ENCODE assay signal across 22 mouse cellular contexts in the genomic region with DNA sequence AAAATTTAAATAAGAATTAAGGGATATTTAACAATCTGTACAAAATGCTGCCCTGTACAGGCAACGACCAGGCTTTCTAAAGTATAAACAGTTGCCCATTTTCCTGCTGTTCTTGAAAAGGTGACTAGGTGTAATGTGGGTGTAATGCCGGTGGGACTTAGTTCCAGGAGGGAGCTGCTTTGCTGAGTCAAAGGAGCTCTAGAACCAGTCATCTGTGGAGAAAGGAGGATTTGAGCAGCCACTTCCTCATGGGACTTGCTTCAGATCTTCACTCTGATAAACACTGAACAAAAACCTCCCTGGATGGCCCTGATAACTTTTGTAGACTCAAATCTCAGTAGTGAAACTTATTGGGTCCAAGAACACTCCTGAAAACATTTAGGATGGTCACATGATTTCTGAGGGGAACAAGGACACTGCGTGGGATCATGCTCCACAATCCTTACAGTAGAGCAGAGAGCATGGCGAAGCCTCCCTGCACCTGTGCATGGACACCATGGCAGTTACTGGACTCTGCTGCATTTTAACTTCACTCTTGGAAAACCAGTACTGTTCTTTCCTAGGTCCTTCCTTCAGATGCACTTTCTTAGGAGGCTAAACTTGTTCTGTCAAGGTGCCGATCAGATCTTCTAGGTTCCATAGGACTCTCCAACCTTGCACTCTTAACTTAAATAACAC. TPM values are rescaled to one million over a fixed set of nuclear protein-coding genes. Genes with fewer than 3 reads are reported as not detected.
DNase-seq lines count a peak whose midpoint lies in the region; TF ChIP-seq lines count a peak whose summit lies in the region.
"Had no signal": no experiment of that assay in that cellular context is flagged by ENCODE, and none has a peak within 500 bp of the region (broad histone marks: within the 10 kb centered on the region; RNA-seq: fewer than 3 reads in every experiment).

No protein-coding gene starts in this region.

- TF ChIP-seq POLR2A in CH12.LX (IDR thresholded peaks at IDR 0.05; ENCODE audit: low read depth, low read length) (peak; percentile 35; the same call in 1 of the 2 replicates), MEL (IDR thresholded peaks at IDR 0.05; ENCODE audit: control insufficient read depth in 1 of 2, insufficient read depth in 1 of 2, low read depth in 1 of 2, low read length in 2 of 2, poor library complexity in 1 of 2) (peak in 1 of 2 experiments; percentile 32; a peak in 1 of 4 replicates)

- in situ Hi-C loops in CH12.LX (cut with MboI; ENCODE audit: low pct_ligation_motif_present, low pct_unique_long_range_greater_than_20kb, low sequenced_read_pairs), result no loop called here

- peaks cover 67 to 93% of the 10 kb centered on the region in 2 experiments for H3K36me3 ChIP-seq in CH12.LX (replicated peaks in 1 of 2; ENCODE audit: control insufficient read depth in 1 of 2, insufficient read depth in 1 of 2, low read length in 1 of 2)
- H3K36me3 ChIP-seq in MEL (ENCODE audit: control insufficient read depth in 1 of 2, insufficient read depth in 2 of 2, low read length in 2 of 2), result peaks cover 10 to 41% of the 10 kb centered on the region in 2 experiments

- TF ChIP-seq EP300 in CH12.LX (IDR thresholded peaks at IDR 0.05; ENCODE audit: low read length), result peak; percentile 43; the same call in 1 of the 2 replicates
- no peak for TF ChIP-seq EP300 in MEL (IDR thresholded peaks at IDR 0.05; ENCODE audit: low read depth in 1 of 2, low read length in 2 of 2)

- H3K9ac ChIP-seq in CH12.LX (ENCODE audit: insufficient read depth, low read depth) (no peak overlapping the region), MEL (ENCODE audit: control insufficient read depth, low read depth, low read length, poor library complexity, severe bottlenecking) (no peak overlapping the region)
- H3K9ac ChIP-seq: embryonic facial prominence, embryonic 12.5 days; embryonic facial prominence, embryonic 15.5 days; forebrain, postnatal 0 days; hindbrain, embryonic 13.5 days had no signal

- TF ChIP-seq RAD21 in CH12.LX (IDR thresholded peaks at IDR 0.05; ENCODE audit: low read depth, low read length) (no peak), MEL (IDR thresholded peaks at IDR 0.05; ENCODE audit: low read depth, low read length) (no peak)

- H3K4me2 ChIP-seq in CH12.LX (ENCODE audit: insufficient read depth, low read depth, poor library complexity, severe bottlenecking), result no peak overlapping the region
- H3K4me2 ChIP-seq: embryonic facial prominence, embryonic 12.5 days; embryonic facial prominence, embryonic 15.5 days; heart, embryonic 11.5 days; hindbrain, embryonic 13.5 days had no signal

- H3K4me1 ChIP-seq in CH12.LX (ENCODE audit: control insufficient read depth in 1 of 2, insufficient read depth in 2 of 2) (peaks cover 6 to 61% of the 10 kb centered on the region in 2 experiments), MEL (ENCODE audit: control insufficient read depth in 1 of 2, insufficient read depth in 2 of 2, low read length in 2 of 2) (peaks cover 0 to 5% of the 10 kb centered on the region in 2 experiments; a peak in 2 of 4 replicates)
- H3K4me1 ChIP-seq: embryonic facial prominence, embryonic 12.5 days; embryonic facial prominence, embryonic 15.5 days had no signal

- DNase-seq in 416B (ENCODE audit: low read depth), result peak; percentile 28
- DNase-seq in CH12.LX (ENCODE audit: extremely low read depth), result peak; percentile 52
- no peak for DNase-seq in MEL (ENCODE audit: low read depth, low spot score)
- no peak for DNase-seq in testis, postnatal 10 days (ENCODE audit: low spot score)
- DNase-seq in heart, postnatal 14 days, result no peak
- DNase-seq in ovary, postnatal 10 days (ENCODE audit: low spot score), result no peak
- DNase-seq: adrenal gland, adult 2 months; adrenal gland, postnatal 14 days; cerebellum, adult 18-20 months; cerebellum, adult 9-10 months; cerebellum, postnatal 14 days; forebrain, postnatal 0 days; gastrocnemius, adult 2 months; gastrocnemius, postnatal 14 days; heart, adult 11 months; heart, postnatal 36 days had no signal

- dilution Hi-C loops in CH12.LX (cut with MboI; ENCODE audit: extremely low pct_ligation_motif_present, extremely low pct_unique_long_range_greater_than_20kb, low sequenced_read_pairs), result no loop called here

- H3K4me3 ChIP-seq in CH12.LX (replicated peaks in 1 of 3; ENCODE audit: low read depth in 2 of 3, low read length in 2 of 3, poor library complexity in 1 of 3) (no peak overlapping the region), MEL (ENCODE audit: control insufficient read depth in 1 of 2, insufficient read depth in 1 of 2, low read depth in 2 of 2, low read length in 2 of 2) (no peak overlapping the region)
- H3K4me3 ChIP-seq: embryonic facial prominence, embryonic 12.5 days; embryonic facial prominence, embryonic 15.5 days; gastrocnemius, adult 2 months; hindbrain, embryonic 10.5 days; hindbrain, embryonic 13.5 days had no signal

- H3K79me2 ChIP-seq in CH12.LX (replicated peaks; ENCODE audit: control insufficient read depth, extremely low read depth, insufficient read depth, poor library complexity, severe bottlenecking), result no peaks in the 10 kb centered on the region
- H3K79me2 ChIP-seq in MEL (ENCODE audit: control insufficient read depth, insufficient read depth, low read length, poor library complexity), result no peaks in the 10 kb centered on the region

- intact Hi-C loops in heart, postnatal 14 days (cut with DNase I), result no loop called here

- H3K27me3 ChIP-seq in CH12.LX (replicated peaks), result no peaks in the 10 kb centered on the region
- H3K27me3 ChIP-seq in MEL (ENCODE audit: control insufficient read depth in 1 of 2, insufficient read depth in 2 of 2, low read length in 2 of 2), result no peaks in the 10 kb centered on the region
- H3K27me3 ChIP-seq: embryonic facial prominence, embryonic 12.5 days; embryonic facial prominence, embryonic 15.5 days; hindbrain, embryonic 13.5 days had no signal

- H3K9me3 ChIP-seq in CH12.LX (replicated peaks; ENCODE audit: low read length) (no peaks in the 10 kb centered on the region), MEL (replicated peaks; ENCODE audit: insufficient read depth, low read length) (no peaks in the 10 kb centered on the region)
- H3K9me3 ChIP-seq: embryonic facial prominence, embryonic 12.5 days; embryonic facial prominence, embryonic 15.5 days; hindbrain, embryonic 10.5 days; hindbrain, embryonic 13.5 days had no signal

- H3K27ac ChIP-seq in CH12.LX (ENCODE audit: insufficient read depth, low read depth) (no peak overlapping the region), MEL (ENCODE audit: control insufficient read depth, low read depth, low read length) (no peak overlapping the region)
- H3K27ac ChIP-seq: embryonic facial prominence, embryonic 12.5 days; embryonic facial prominence, embryonic 15.5 days; gastrocnemius, adult 2 months; hindbrain, embryonic 10.5 days; hindbrain, embryonic 13.5 days; hindbrain, postnatal 0 days had no signal

- TF ChIP-seq CTCF in CH12.LX (conservative IDR thresholded peaks at IDR 0.05 in 1 of 2, IDR thresholded peaks at IDR 0.05 in 1 of 2; ENCODE audit: low read depth in 2 of 2, low read length in 2 of 2) (no peak), MEL (IDR thresholded peaks at IDR 0.05 in 2 of 3, conservative IDR thresholded peaks at IDR 0.05 in 1 of 3; ENCODE audit: control insufficient read depth in 1 of 3, insufficient read depth in 1 of 3, low read depth in 2 of 3, low read length in 3 of 3, poor library complexity in 1 of 3, severe bottlenecking in 1 of 3) (no peak)

TF ChIP-seq in CH12.LX, 34 proteins besides CTCF, POLR2A, EP300 and RAD21:
- no peak for TF ChIP-seq E2F4 (IDR thresholded peaks at IDR 0.05; ENCODE audit: insufficient replicate concordance, low read depth, low read length)
- peak; percentile 64; the same call in 1 of the 2 replicates for TF ChIP-seq POLR2AphosphoS2 (IDR thresholded peaks at IDR 0.05; ENCODE audit: low read depth, low read length)
- peak; percentile 7; the same call in 1 of the 2 replicates for TF ChIP-seq CHD2 (IDR thresholded peaks at IDR 0.05; ENCODE audit: low read length)

TF ChIP-seq in MEL, 35 proteins besides CTCF, POLR2A, EP300 and RAD21 (continues in another document):
- TF ChIP-seq POLR2AphosphoS2 (IDR thresholded peaks at IDR 0.05; ENCODE audit: low read length), result peak; percentile 63
- no peak for TF ChIP-seq MYB (IDR thresholded peaks at IDR 0.05; ENCODE audit: low read depth, low read length)
- TF ChIP-seq RCOR1 (IDR thresholded peaks at IDR 0.05; ENCODE audit: low read depth, low read length), result peak; percentile 76
- peak; percentile 69 for TF ChIP-seq GATA1 (IDR thresholded peaks at IDR 0.05; ENCODE audit: low read depth, low read length)
- TF ChIP-seq TCF12 (IDR thresholded peaks at IDR 0.05; ENCODE audit: low read depth, low read length), result peak; percentile 30; the same call in 1 of the 2 replicates

RNA-seq across cellular contexts. Expression of a gene that starts 17.2 kb away (rescaled TPM):
- total RNA-seq in CH12.LX (2012; rRNA removed), result 117 and 159 TPM in 2 replicates
- 138 and 180 TPM in 2 replicates for total RNA-seq in CH12.LX (2014; rRNA removed)
- 261 and 271 TPM in 2 replicates for polyA plus RNA-seq in CH12.LX (2012; ENCODE audit: insufficient read length, low read depth)
- 166 and 174 TPM in 2 replicates for total RNA-seq in MEL (2012; rRNA removed)
- polyA plus RNA-seq in MEL (2012; ENCODE audit: insufficient read depth in 1 of 2, insufficient read length in 2 of 2, low read depth in 1 of 2, low replicate concordance in 2 of 2, missing spikeins in 1 of 2), result 100 to 1,000 TPM in 1 of 2 experiments, not detected in 1; 182 TPM
- 100 to 1,000 TPM; 140 to 162 TPM for total RNA-seq in heart, postnatal 14 days (2021)

RNA-seq across cellular contexts. Expression of a gene that starts 17.3 kb away (rescaled TPM):
- total RNA-seq in CH12.LX (2012; rRNA removed), result 26.8 and 31.7 TPM in 2 replicates
- 39.1 and 54.1 TPM in 2 replicates for total RNA-seq in CH12.LX (2014; rRNA removed)
- polyA plus RNA-seq in CH12.LX (2012; ENCODE audit: insufficient read length, low read depth), result 32.8 and 37.3 TPM in 2 replicates
- 31.4 and 41.4 TPM in 2 replicates for total RNA-seq in MEL (2012; rRNA removed)
- polyA plus RNA-seq in MEL (2012; ENCODE audit: insufficient read depth in 1 of 2, insufficient read length in 2 of 2, low read depth in 1 of 2, low replicate concordance in 2 of 2, missing spikeins in 1 of 2), result 10 to 100 TPM in 1 of 2 experiments, not detected in 1; 48.9 TPM
- 10 to 100 TPM; 11.2 to 12.9 TPM for total RNA-seq in heart, postnatal 14 days (2021)

RNA-seq across cellular contexts. Expression of a gene that starts 38.3 kb away (rescaled TPM):
- total RNA-seq in CH12.LX (2012; rRNA removed) (37.1 and 37.4 TPM in 2 replicates), CH12.LX (2014; rRNA removed) (49.2 and 56.5 TPM in 2 replicates), MEL (2012; rRNA removed) (61.6 and 64.6 TPM in 2 replicates)
- polyA plus RNA-seq in CH12.LX (2012; ENCODE audit: insufficient read length, low read depth) (68.6 and 72.2 TPM in 2 replicates), MEL (2012; ENCODE audit: insufficient read depth in 1 of 2, insufficient read length in 2 of 2, low read depth in 1 of 2, low replicate concordance in 2 of 2, missing spikeins in 1 of 2) (10 to 100 TPM in 1 of 2 experiments, not detected in 1; 75.9 TPM)
- 10 to 100 TPM; 39.4 to 43.5 TPM for total RNA-seq in heart, postnatal 14 days (2021)

RNA-seq across cellular contexts. Expression of a gene that starts 45.6 kb away (rescaled TPM):
- total RNA-seq in CH12.LX (2012; rRNA removed), result 78.0 and 93.6 TPM in 2 replicates
- 116 and 126 TPM in 2 replicates for total RNA-seq in CH12.LX (2014; rRNA removed)
- polyA plus RNA-seq in CH12.LX (2012; ENCODE audit: insufficient read length, low read depth), result 96.8 and 113 TPM in 2 replicates
- total RNA-seq in MEL (2012; rRNA removed), result 88.1 and 108 TPM in 2 replicates
- polyA plus RNA-seq in MEL (2012; ENCODE audit: insufficient read depth in 1 of 2, insufficient read length in 2 of 2, low read depth in 1 of 2, low replicate concordance in 2 of 2, missing spikeins in 1 of 2), result 10 to 100 TPM; 40.8 to 92.1 TPM
- 10 to 100 TPM; 40.5 to 42.8 TPM for total RNA-seq in heart, postnatal 14 days (2021)

Comparison
In these comparisons a context has a peak if more than half of its experiments do, and no peak if none do; other contexts are left out.
1. DNase-seq: peak in 416B (single experiment) and CH12.LX (single experiment); none in MEL (single experiment), testis, postnatal 10 days (single experiment), heart, postnatal 14 days (0 of 2) and ovary, postnatal 10 days (single experiment).